9 mouse cellular contexts compared by ENCODE assay signal in genomic region chrX:7898211-7898610, GRCm38 (mm10). TPM values are rescaled to one million over a fixed set of nuclear protein-coding genes. Genes with fewer than 3 reads are reported as not detected.
DNase-seq lines count a peak whose midpoint lies in the region; ATAC-seq and TF ChIP-seq lines count a peak whose summit lies in the region.
"Had no signal": no experiment of that assay in that cellular context is flagged by ENCODE, and none has a peak within 500 bp of the region (broad histone marks: within the 10 kb centered on the region; RNA-seq: fewer than 3 reads in every experiment).

No protein-coding gene starts in this region.

- H3K36me3 ChIP-seq in heart, embryonic 10.5 days, result peaks cover 20% of the 10 kb centered on the region
- peaks cover 11% of the 10 kb centered on the region for H3K36me3 ChIP-seq in C2C12 (ENCODE audit: control insufficient read depth, insufficient read depth)
- H3K36me3 ChIP-seq in forebrain, embryonic 14.5 days (ENCODE audit: control insufficient read depth, insufficient read depth, low read length), result peaks cover 21% of the 10 kb centered on the region
- no peaks in the 10 kb centered on the region; the same call in none of the 2 replicates for H3K36me3 ChIP-seq in liver, postnatal 0 days (replicated peaks; ENCODE audit: insufficient read depth, low read length)

- H3K4me3 ChIP-seq in heart, embryonic 10.5 days, result peak overlapping the region; percentile 67
- peak overlapping the region; percentile 50 for H3K4me3 ChIP-seq in C2C12 (ENCODE audit: insufficient read depth, poor library complexity, severe bottlenecking)
- H3K4me3 ChIP-seq in forebrain, embryonic 14.5 days (ENCODE audit: low read depth, low read length), result peak overlapping the region; percentile 52
- peak overlapping the region; percentile 69 for H3K4me3 ChIP-seq in liver, postnatal 0 days (ENCODE audit: low read depth, low read length)

- H3ac ChIP-seq in C2C12 (ENCODE audit: control insufficient read depth, insufficient read length, low read depth), result peak overlapping the region; percentile 38

- peaks cover 3% of the 10 kb centered on the region for H3K79me3 ChIP-seq in C2C12 (ENCODE audit: low read depth)

- H3K9me3 ChIP-seq in heart, embryonic 10.5 days, result no peaks in the 10 kb centered on the region
- H3K9me3 ChIP-seq in forebrain, embryonic 14.5 days (replicated peaks; ENCODE audit: control insufficient read depth, low read length), result no peaks in the 10 kb centered on the region
- no peaks in the 10 kb centered on the region for H3K9me3 ChIP-seq in liver, postnatal 0 days (ENCODE audit: low read length)

- H3K27me3 ChIP-seq in heart, embryonic 10.5 days (ENCODE audit: insufficient read depth, poor library complexity, severe bottlenecking), result no peaks in the 10 kb centered on the region
- no peaks in the 10 kb centered on the region for H3K27me3 ChIP-seq in C2C12 (ENCODE audit: control insufficient read depth, insufficient read depth, insufficient read length)
- no peaks in the 10 kb centered on the region for H3K27me3 ChIP-seq in forebrain, embryonic 14.5 days (replicated peaks; ENCODE audit: control insufficient read depth, insufficient read depth, low read length)
- no peaks in the 10 kb centered on the region for H3K27me3 ChIP-seq in liver, postnatal 0 days (ENCODE audit: insufficient read depth, low read length)
- H3K27me3 ChIP-seq: Patski had no signal

- H3K4me2 ChIP-seq in forebrain, embryonic 14.5 days (ENCODE audit: low read length), result peak overlapping the region; percentile 56
- peak overlapping the region; percentile 74 for H3K4me2 ChIP-seq in liver, postnatal 0 days (ENCODE audit: low read depth, low read length)

- ATAC-seq in forebrain, embryonic 14.5 days, result no peak
- ATAC-seq in liver, postnatal 0 days, result no peak

- peak overlapping the region; percentile 86 for H3K27ac ChIP-seq in heart, embryonic 10.5 days
- no peak overlapping the region for H3K27ac ChIP-seq in forebrain, embryonic 14.5 days (ENCODE audit: low read depth, low read length)
- H3K27ac ChIP-seq in liver, postnatal 0 days (ENCODE audit: low read depth), result peak overlapping the region; percentile 87

- peaks cover 12% of the 10 kb centered on the region for H3K79me2 ChIP-seq in C2C12 (ENCODE audit: control insufficient read depth, insufficient read depth)

- TF ChIP-seq EP300 in liver, postnatal 0 days (IDR thresholded peaks at IDR 0.05; ENCODE audit: low read depth), result no peak

- no peak for DNase-seq in heart, embryonic 10.5 days (ENCODE audit: low spot score)
- no peak for DNase-seq in heart, adult 8-10 months (ENCODE audit: low spot score)
- no peak for DNase-seq in forebrain, embryonic 14.5 days (ENCODE audit: low spot score)
- no peak for DNase-seq in liver, postnatal 0 days
- no peak for DNase-seq in retina, embryonic 14.5 days (ENCODE audit: low spot score)
- no peak for DNase-seq in ovary, adult 18-20 months (ENCODE audit: low spot score)
- DNase-seq in urinary bladder, postnatal 14 days (ENCODE audit: low spot score), result no peak

- H3K9ac ChIP-seq in forebrain, embryonic 14.5 days (ENCODE audit: low read length), result peak overlapping the region; percentile 65
- H3K9ac ChIP-seq in liver, postnatal 0 days (replicated peaks), result peak overlapping the region; percentile 66

- no peaks in the 10 kb centered on the region for H3K4me1 ChIP-seq in heart, embryonic 10.5 days
- H3K4me1 ChIP-seq in forebrain, embryonic 14.5 days (ENCODE audit: control insufficient read depth, insufficient read depth, low read length), result no peaks in the 10 kb centered on the region
- H3K4me1 ChIP-seq in liver, postnatal 0 days (ENCODE audit: insufficient read depth), result peaks cover 3% of the 10 kb centered on the region

- TF ChIP-seq CTCF in C2C12 (IDR thresholded peaks at IDR 0.05; ENCODE audit: control insufficient read depth, insufficient read depth, insufficient read length), result no peak
- TF ChIP-seq CTCF in liver, postnatal 0 days (IDR thresholded peaks at IDR 0.05; ENCODE audit: low read depth), result no peak

- WGBS in heart, embryonic 10.5 days, result 32% methylated on average over 13 of the region's 13 CpGs
- WGBS in forebrain, embryonic 14.5 days, result 38% methylated on average over 13 of the region's 13 CpGs
- WGBS in liver, postnatal 0 days (ENCODE audit: insufficient replicate concordance), result 22% methylated on average over 13 of the region's 13 CpGs

TF ChIP-seq in C2C12, 6 proteins besides CTCF, POLR2A, EP300 and RAD21:
- no peak for TF ChIP-seq USF1 (IDR thresholded peaks at IDR 0.05; ENCODE audit: low read depth)
- TF ChIP-seq MYOD1 (IDR thresholded peaks at IDR 0.05; ENCODE audit: control insufficient read depth, insufficient read length, low read depth), result no peak
- TF ChIP-seq CEBPB (IDR thresholded peaks at IDR 0.05; ENCODE audit: low read depth), result no peak
- TF ChIP-seq FOSL1 (IDR thresholded peaks at IDR 0.05; ENCODE audit: insufficient read depth, low read length, poor library complexity, severe bottlenecking), result no peak
- TF ChIP-seq MAX (IDR thresholded peaks at IDR 0.05), result no peak
- TF ChIP-seq MYOG (IDR thresholded peaks at IDR 0.05; ENCODE audit: control insufficient read depth, extremely low read depth, insufficient read length), result no peak

RNA-seq across cellular contexts. Expression of gene Pqbp1, which starts 0.9 kb away (rescaled TPM):
- 80.4 and 107 TPM in 2 replicates for polyA plus RNA-seq in heart, embryonic 10.5 days (2016; fragmentation: Nextera tagmentation; extraction: Ambion mirVana)
- total RNA-seq in heart, adult 8-10 months (2022), result 10 to 100 TPM; 20.0 to 24.0 (median 20.9) TPM
- polyA plus RNA-seq in C2C12 (2012; fragmentation: generic; extraction: Trizol), result 79.2 TPM
- 144 and 172 TPM in 2 replicates for polyA plus RNA-seq in forebrain, embryonic 14.5 days (2014; fragmentation: Nextera tagmentation; extraction: Ambion mirVana)
- 39.2 and 41.9 TPM in 2 replicates for polyA plus RNA-seq in liver, postnatal 0 days (2015; fragmentation: Nextera tagmentation; extraction: Ambion mirVana)

RNA-seq across cellular contexts. Expression of gene Timm17b, which starts 0.9 kb away (rescaled TPM):
- 140 and 156 TPM in 2 replicates for polyA plus RNA-seq in heart, embryonic 10.5 days (2016; fragmentation: Nextera tagmentation; extraction: Ambion mirVana)
- 10 to 100 TPM; 44.7 to 50.5 (median 46.7) TPM for total RNA-seq in heart, adult 8-10 months (2022)
- polyA plus RNA-seq in C2C12 (2012; fragmentation: generic; extraction: Trizol), result 43.1 TPM
- polyA plus RNA-seq in forebrain, embryonic 14.5 days (2014; fragmentation: Nextera tagmentation; extraction: Ambion mirVana), result 193 and 227 TPM in 2 replicates
- polyA plus RNA-seq in liver, postnatal 0 days (2015; fragmentation: Nextera tagmentation; extraction: Ambion mirVana), result 117 TPM in 2 replicates

RNA-seq across cellular contexts. Expression of gene Gm10491, which starts 9.4 kb away (rescaled TPM):
- polyA plus RNA-seq in heart, embryonic 10.5 days (2016; fragmentation: Nextera tagmentation; extraction: Ambion mirVana), result not detected in 2 replicates
- not detected for total RNA-seq in heart, adult 8-10 months (2022)
- not detected for polyA plus RNA-seq in C2C12 (2012; fragmentation: generic; extraction: Trizol)
- polyA plus RNA-seq in forebrain, embryonic 14.5 days (2014; fragmentation: Nextera tagmentation; extraction: Ambion mirVana), result not detected in 2 replicates
- polyA plus RNA-seq in liver, postnatal 0 days (2015; fragmentation: Nextera tagmentation; extraction: Ambion mirVana), result not detected in 2 replicates
- polyA plus RNA-seq: Patski had no signal

RNA-seq across cellular contexts. Expression of gene Gm10490, which starts 11.1 kb away (rescaled TPM):
- polyA plus RNA-seq in heart, embryonic 10.5 days (2016; fragmentation: Nextera tagmentation; extraction: Ambion mirVana), result 0.45 TPM in 1 of 2 replicates, not detected in the other
- not detected for total RNA-seq in heart, adult 8-10 months (2022)
- 0.27 TPM for polyA plus RNA-seq in C2C12 (2012; fragmentation: generic; extraction: Trizol)
- polyA plus RNA-seq in forebrain, embryonic 14.5 days (2014; fragmentation: Nextera tagmentation; extraction: Ambion mirVana), result not detected in 2 replicates
- not detected in 2 replicates for polyA plus RNA-seq in liver, postnatal 0 days (2015; fragmentation: Nextera tagmentation; extraction: Ambion mirVana)
- polyA plus RNA-seq: Patski had no signal

RNA-seq across cellular contexts. Expression of gene Slc35a2, which starts 14.4 kb away (rescaled TPM):
- polyA plus RNA-seq in heart, embryonic 10.5 days (2016; fragmentation: Nextera tagmentation; extraction: Ambion mirVana), result 32.2 and 33.5 TPM in 2 replicates
- 10 to 100 TPM in 3 of 4 experiments, 1 to 10 TPM in 1; 8.9 to 18.3 (median 13.5) TPM for total RNA-seq in heart, adult 8-10 months (2022)
- 20.6 TPM for polyA plus RNA-seq in C2C12 (2012; fragmentation: generic; extraction: Trizol)
- polyA plus RNA-seq in forebrain, embryonic 14.5 days (2014; fragmentation: Nextera tagmentation; extraction: Ambion mirVana), result 17.1 and 17.8 TPM in 2 replicates
- polyA plus RNA-seq in liver, postnatal 0 days (2015; fragmentation: Nextera tagmentation; extraction: Ambion mirVana), result 7.1 and 9.0 TPM in 2 replicates
